ENCODE assay signal across 23 mouse cellular contexts in genomic region chr6:22000881-22001280, GRCm38 (mm10). TPM values are rescaled to one million over a fixed set of nuclear protein-coding genes. Genes with fewer than 3 reads are reported as not detected.
DNase-seq lines count a peak whose midpoint lies in the region; ATAC-seq and TF ChIP-seq lines count a peak whose summit lies in the region.
"Had no signal": no experiment of that assay in that cellular context is flagged by ENCODE, and none has a peak within 500 bp of the region (broad histone marks: within the 10 kb centered on the region; RNA-seq: fewer than 3 reads in every experiment).

No protein-coding gene starts in this region.

- no peak overlapping the region; the same call in 1 of the 2 replicates for H3K9ac ChIP-seq in kidney, embryonic 14.5 days (ENCODE audit: low read depth, low read length)
- no peak overlapping the region for H3K9ac ChIP-seq in liver, postnatal 0 days (replicated peaks)
- no peak overlapping the region for H3K9ac ChIP-seq in liver, embryonic 12.5 days
- H3K9ac ChIP-seq: embryonic facial prominence, embryonic 12.5 days; heart, embryonic 12.5 days; hindbrain, embryonic 13.5 days; liver, embryonic 14.5 days; neural tube, embryonic 13.5 days had no signal

- H3K4me2 ChIP-seq in kidney, embryonic 14.5 days (replicated peaks; ENCODE audit: low read depth, low read length): no peak overlapping the region
- 0 out of 2 replicates have a peak overlapping the region, but pooled peaks have one; percentile 22 for H3K4me2 ChIP-seq in liver, postnatal 0 days (ENCODE audit: low read depth, low read length)
- no peak overlapping the region for H3K4me2 ChIP-seq in liver, embryonic 12.5 days
- H3K4me2 ChIP-seq: embryonic facial prominence, embryonic 12.5 days; heart, embryonic 12.5 days; hindbrain, embryonic 13.5 days; neural tube, embryonic 13.5 days had no signal

- WGBS in kidney, embryonic 14.5 days: 66% methylated on average over 3 of the region's 3 CpGs
- WGBS in kidney, adult 2 months: 58% methylated on average over 3 of the region's 3 CpGs
- 73% methylated on average over 3 of the region's 3 CpGs for WGBS in liver, postnatal 0 days (ENCODE audit: insufficient replicate concordance)
- 61% methylated on average over 3 of the region's 3 CpGs for WGBS in liver, embryonic 12.5 days (ENCODE audit: insufficient replicate concordance)
- 83% methylated on average over 3 of the region's 3 CpGs for WGBS in embryonic facial prominence, embryonic 10.5 days
- 28% methylated on average over 3 of the region's 3 CpGs for WGBS in small intestine, adult 2 months

- H3K27me3 ChIP-seq in kidney, embryonic 14.5 days (ENCODE audit: control insufficient read depth, insufficient read depth, low read length): no peaks in the 10 kb centered on the region
- H3K27me3 ChIP-seq in kidney, adult 2 months (replicated peaks; ENCODE audit: control insufficient read depth, insufficient read depth, low read length): no peaks in the 10 kb centered on the region
- no peaks in the 10 kb centered on the region for H3K27me3 ChIP-seq in liver, postnatal 0 days (ENCODE audit: insufficient read depth, low read length)
- H3K27me3 ChIP-seq in liver, embryonic 12.5 days (replicated peaks): 0 out of 2 replicates have a peak, but pooled peaks cover 4% of the 10 kb centered on the region
- no peaks in the 10 kb centered on the region for H3K27me3 ChIP-seq in embryonic facial prominence, embryonic 10.5 days (replicated peaks; ENCODE audit: low read depth, poor library complexity, severe bottlenecking)
- H3K27me3 ChIP-seq in small intestine, adult 2 months (ENCODE audit: control insufficient read depth, insufficient read depth, low read length): no peaks in the 10 kb centered on the region
- H3K27me3 ChIP-seq: CH12.LX; heart, embryonic 12.5 days; neural tube, embryonic 13.5 days had no signal

- H3K27ac ChIP-seq in kidney, embryonic 14.5 days (ENCODE audit: low read depth, low read length): peak overlapping the region; percentile 88
- H3K27ac ChIP-seq in kidney, adult 2 months (ENCODE audit: insufficient read depth, low read depth, low read length): no peak overlapping the region
- peak overlapping the region; percentile 85 for H3K27ac ChIP-seq in liver, postnatal 0 days (ENCODE audit: low read depth)
- no peak overlapping the region for H3K27ac ChIP-seq in liver, embryonic 12.5 days
- H3K27ac ChIP-seq in embryonic facial prominence, embryonic 10.5 days (replicated peaks): peak overlapping the region; percentile 40; the same call in 1 of the 2 replicates
- peak overlapping the region; percentile 43; the same call in 1 of the 2 replicates for H3K27ac ChIP-seq in small intestine, adult 2 months (ENCODE audit: insufficient read depth, low read depth, low read length)
- H3K27ac ChIP-seq: embryonic facial prominence, embryonic 12.5 days; hindbrain, embryonic 13.5 days; left cerebral cortex, adult 2 months; liver, embryonic 14.5 days; neural tube, embryonic 13.5 days had no signal

- TF ChIP-seq CTCF in kidney, adult 2 months (conservative IDR thresholded peaks at IDR 0.05; ENCODE audit: insufficient read depth, insufficient read length, low read depth, low read length): no peak
- no peak for TF ChIP-seq CTCF in liver, postnatal 0 days (IDR thresholded peaks at IDR 0.05; ENCODE audit: low read depth)
- TF ChIP-seq CTCF in small intestine, adult 2 months (IDR thresholded peaks at IDR 0.05; ENCODE audit: extremely low read depth, insufficient read length, insufficient replicate concordance, low read depth, low read length): no peak

- no peaks in the 10 kb centered on the region for H3K9me3 ChIP-seq in kidney, embryonic 14.5 days (ENCODE audit: control insufficient read depth, low read length)
- no peaks in the 10 kb centered on the region for H3K9me3 ChIP-seq in liver, postnatal 0 days (ENCODE audit: low read length)
- H3K9me3 ChIP-seq in liver, embryonic 12.5 days (replicated peaks): no peaks in the 10 kb centered on the region
- no peaks in the 10 kb centered on the region for H3K9me3 ChIP-seq in embryonic facial prominence, embryonic 10.5 days
- H3K9me3 ChIP-seq: embryonic facial prominence, embryonic 12.5 days; G1E; heart, embryonic 12.5 days; hindbrain, embryonic 13.5 days; megakaryocyte, embryonic 14.5 days; neural tube, embryonic 13.5 days had no signal

- no peak overlapping the region for H3K4me3 ChIP-seq in kidney, embryonic 14.5 days (ENCODE audit: low read length)
- no peak overlapping the region for H3K4me3 ChIP-seq in kidney, adult 2 months (ENCODE audit: insufficient read depth, low read depth, low read length)
- no peak overlapping the region for H3K4me3 ChIP-seq in liver, postnatal 0 days (ENCODE audit: low read depth, low read length)
- no peak overlapping the region for H3K4me3 ChIP-seq in liver, embryonic 12.5 days
- no peak overlapping the region for H3K4me3 ChIP-seq in embryonic facial prominence, embryonic 10.5 days
- no peak overlapping the region for H3K4me3 ChIP-seq in small intestine, adult 2 months (ENCODE audit: low read depth, low read length)
- H3K4me3 ChIP-seq: embryonic facial prominence, embryonic 12.5 days; heart, embryonic 12.5 days; hindbrain, embryonic 13.5 days; left cerebral cortex, adult 2 months; megakaryocyte, embryonic 14.5 days; myocyte; neural tube, embryonic 13.5 days had no signal

- peaks cover 57% of the 10 kb centered on the region for H3K4me1 ChIP-seq in kidney, embryonic 14.5 days (ENCODE audit: control insufficient read depth, insufficient read depth, low read length)
- H3K4me1 ChIP-seq in kidney, adult 2 months (ENCODE audit: control insufficient read depth, insufficient read depth, low read length): 0 out of 2 replicates have a peak, but pooled peaks cover 2% of the 10 kb centered on the region
- H3K4me1 ChIP-seq in liver, postnatal 0 days (ENCODE audit: insufficient read depth): peaks cover 39% of the 10 kb centered on the region
- H3K4me1 ChIP-seq in liver, embryonic 12.5 days: peaks cover 28% of the 10 kb centered on the region
- H3K4me1 ChIP-seq in embryonic facial prominence, embryonic 10.5 days: peaks cover 70% of the 10 kb centered on the region
- H3K4me1 ChIP-seq in small intestine, adult 2 months (ENCODE audit: control insufficient read depth, insufficient read depth, insufficient read length, low read length): peaks cover 17% of the 10 kb centered on the region; the same call in 1 of the 2 replicates
- H3K4me1 ChIP-seq: hindbrain, embryonic 13.5 days had no signal

- TF ChIP-seq POLR2A in kidney, adult 2 months (IDR thresholded peaks at IDR 0.05; ENCODE audit: low read depth, low read length): no peak
- TF ChIP-seq POLR2A in small intestine, adult 2 months (IDR thresholded peaks at IDR 0.05; ENCODE audit: low read depth, low read length): no peak

- TF ChIP-seq EP300 in liver, postnatal 0 days (IDR thresholded peaks at IDR 0.05; ENCODE audit: low read depth): no peak

- peaks cover 3% of the 10 kb centered on the region; the same call in 1 of the 2 replicates for H3K36me3 ChIP-seq in kidney, embryonic 14.5 days (ENCODE audit: control insufficient read depth, insufficient read depth, low read length)
- no peaks in the 10 kb centered on the region for H3K36me3 ChIP-seq in kidney, adult 2 months (ENCODE audit: control insufficient read depth, insufficient read depth, low read length)
- no peaks in the 10 kb centered on the region for H3K36me3 ChIP-seq in liver, postnatal 0 days (replicated peaks; ENCODE audit: insufficient read depth, low read length)
- no peaks in the 10 kb centered on the region for H3K36me3 ChIP-seq in liver, embryonic 12.5 days
- peaks cover 7% of the 10 kb centered on the region for H3K36me3 ChIP-seq in embryonic facial prominence, embryonic 10.5 days (replicated peaks)
- H3K36me3 ChIP-seq in small intestine, adult 2 months (ENCODE audit: control insufficient read depth, insufficient read depth, low read length): no peaks in the 10 kb centered on the region
- H3K36me3 ChIP-seq: embryonic facial prominence, embryonic 12.5 days; G1E; heart, embryonic 12.5 days; hindbrain, embryonic 13.5 days; neural tube, embryonic 13.5 days had no signal

- no peak for DNase-seq in kidney, adult 2 months
- no peak for DNase-seq in liver, postnatal 0 days
- DNase-seq in embryonic facial prominence, embryonic 10.5 days (ENCODE audit: low spot score): no peak
- no peak for DNase-seq in adipocyte (ENCODE audit: low spot score)
- DNase-seq: adrenal gland, adult 8-10 months; B cell, adult 2 months; cerebellum, adult 18-20 months; lung, postnatal 14 days; midbrain, embryonic 14.5 days; thymus, postnatal 14 days had no signal

- no peak for ATAC-seq in kidney, embryonic 14.5 days (ENCODE audit: low FRiP score, low TSS enrichment)
- ATAC-seq in liver, postnatal 0 days: no peak
- no peak for ATAC-seq in liver, embryonic 12.5 days

RNA-seq across cellular contexts. Expression of gene Cped1, which starts 15.2 kb away (rescaled TPM):
- 59.7 and 67.9 TPM in 2 replicates for polyA plus RNA-seq in kidney, embryonic 14.5 days (2014; fragmentation: Nextera tagmentation; extraction: Ambion mirVana)
- 5.9 and 6.2 TPM in 2 replicates for polyA plus RNA-seq in kidney, adult 2 months (2012; rRNA removed)
- 8.2 and 8.9 TPM in 2 replicates for polyA plus RNA-seq in liver, postnatal 0 days (2015; fragmentation: Nextera tagmentation; extraction: Ambion mirVana)
- 3.6 and 4.1 TPM in 2 replicates for polyA plus RNA-seq in liver, embryonic 12.5 days (2016; fragmentation: Nextera tagmentation; extraction: Ambion mirVana)
- polyA plus RNA-seq in embryonic facial prominence, embryonic 10.5 days (2016; fragmentation: Nextera tagmentation; extraction: Ambion mirVana): 34.4 and 39.3 TPM in 2 replicates
- polyA plus RNA-seq in small intestine, adult 2 months (2012; rRNA removed): 3.5 and 4.6 TPM in 2 replicates
- polyA plus RNA-seq: G1E had no signal

RNA-seq across cellular contexts. Expression of gene Ing3, which starts 51.5 kb away (rescaled TPM):
- 57.9 and 63.6 TPM in 2 replicates for polyA plus RNA-seq in kidney, embryonic 14.5 days (2014; fragmentation: Nextera tagmentation; extraction: Ambion mirVana)
- 10.9 and 11.0 TPM in 2 replicates for polyA plus RNA-seq in kidney, adult 2 months (2012; rRNA removed)
- 12.0 and 15.0 TPM in 2 replicates for polyA plus RNA-seq in liver, postnatal 0 days (2015; fragmentation: Nextera tagmentation; extraction: Ambion mirVana)
- 21.8 and 24.9 TPM in 2 replicates for polyA plus RNA-seq in liver, embryonic 12.5 days (2016; fragmentation: Nextera tagmentation; extraction: Ambion mirVana)
- 56.0 and 56.7 TPM in 2 replicates for polyA plus RNA-seq in embryonic facial prominence, embryonic 10.5 days (2016; fragmentation: Nextera tagmentation; extraction: Ambion mirVana)
- 1.5 and 3.0 TPM in 2 replicates for polyA plus RNA-seq in small intestine, adult 2 months (2012; rRNA removed)

Comparison
In these comparisons a context has a peak if more than half of its experiments do, and no peak if none do; other contexts are left out.
1. H3K27ac ChIP-seq: peak in kidney, embryonic 14.5 days (single experiment), liver, postnatal 0 days (single experiment), embryonic facial prominence, embryonic 10.5 days (single experiment) and small intestine, adult 2 months (single experiment); none in kidney, adult 2 months (single experiment) and liver, embryonic 12.5 days (single experiment).